Mouse (Mus musculus): Measurements from ENCODE around the gene Hdgfl2.

- no peak for TF ChIP-seq EP300 (IDR thresholded peaks at IDR 0.05; ENCODE audit: low read depth)
- TF ChIP-seq CTCF (IDR thresholded peaks at IDR 0.05; ENCODE audit: low read depth) = no peak
Measured at GRCm38 (mm10) chr17:56126175-56126574, 46.7 kb downstream of the Hdgfl2 start.

All from liver, embryonic 14.5 days (tissue).